ENCODE assay signal across 11 mouse cellular contexts in the genomic region with DNA sequence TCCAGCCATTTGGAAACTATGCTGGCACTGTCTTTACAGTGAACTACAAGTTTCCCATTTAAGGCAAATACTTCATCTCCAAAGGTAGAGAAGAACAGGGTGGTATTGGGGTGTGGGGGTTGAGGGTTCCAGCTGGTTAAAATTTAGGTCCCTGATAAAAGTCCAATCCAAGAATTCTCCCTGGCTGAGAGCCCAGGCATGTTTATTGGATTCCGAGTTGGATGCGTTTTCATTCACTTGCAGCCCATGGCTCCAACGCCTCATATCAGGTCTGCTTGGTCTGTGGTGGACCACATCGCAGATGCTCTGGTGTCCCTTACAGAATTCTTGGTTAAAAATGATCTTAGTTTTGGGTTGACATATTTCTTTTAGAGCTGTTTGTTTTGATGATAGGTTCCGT. TPM values are rescaled to one million over a fixed set of nuclear protein-coding genes. Genes with fewer than 3 reads are reported as not detected.
A peak's percentile ranks its signal among the peaks of the same experiment; 100 is the strongest.
DNase-seq lines count a peak whose midpoint lies in the region; ATAC-seq lines count a peak whose summit lies in the region.
"Had no signal": no experiment of that assay in that cellular context is flagged by ENCODE, and none has a peak within 500 bp of the region (broad histone marks: within the 10 kb centered on the region; RNA-seq: fewer than 3 reads in every experiment).

No protein-coding gene starts in this region.

- no peaks in the 10 kb centered on the region for H3K27me3 ChIP-seq in embryonic facial prominence, embryonic 14.5 days (replicated peaks; ENCODE audit: control insufficient read depth, insufficient read depth, low read length)
- peaks cover 28% of the 10 kb centered on the region for H3K27me3 ChIP-seq in forebrain, embryonic 13.5 days

- 37% methylated on average over 5 of the region's 5 CpGs for WGBS in embryonic facial prominence, embryonic 14.5 days
- WGBS in forebrain, embryonic 13.5 days, result 65% methylated on average over 5 of the region's 5 CpGs

- H3K27ac ChIP-seq in embryonic facial prominence, embryonic 14.5 days (replicated peaks; ENCODE audit: low read depth, low read length), result peak overlapping the region; percentile 65; the same call in 1 of the 2 replicates
- no peak overlapping the region for H3K27ac ChIP-seq in forebrain, embryonic 13.5 days
- H3K27ac ChIP-seq: neural tube, embryonic 15.5 days had no signal

- H3K4me1 ChIP-seq in embryonic facial prominence, embryonic 14.5 days (ENCODE audit: control insufficient read depth, insufficient read depth, low read length), result peaks cover 63% of the 10 kb centered on the region
- H3K4me1 ChIP-seq in forebrain, embryonic 13.5 days, result peaks cover 34% of the 10 kb centered on the region

- no peak overlapping the region for H3K4me3 ChIP-seq in embryonic facial prominence, embryonic 14.5 days (ENCODE audit: low read depth, low read length)
- H3K4me3 ChIP-seq in forebrain, embryonic 13.5 days, result no peak overlapping the region
- H3K4me3 ChIP-seq: neural tube, embryonic 15.5 days had no signal

- ATAC-seq in embryonic facial prominence, embryonic 14.5 days (ENCODE audit: low read depth), result no peak
- ATAC-seq in forebrain, embryonic 13.5 days, result no peak

- H3K36me3 ChIP-seq in embryonic facial prominence, embryonic 14.5 days (ENCODE audit: control insufficient read depth, insufficient read depth, low read length), result no peaks in the 10 kb centered on the region
- no peaks in the 10 kb centered on the region for H3K36me3 ChIP-seq in forebrain, embryonic 13.5 days (ENCODE audit: poor library complexity, severe bottlenecking)
- H3K36me3 ChIP-seq: G1E; neural tube, embryonic 15.5 days had no signal

- H3K9me3 ChIP-seq in embryonic facial prominence, embryonic 14.5 days (ENCODE audit: control insufficient read depth, low read length), result no peaks in the 10 kb centered on the region
- H3K9me3 ChIP-seq in forebrain, embryonic 13.5 days (replicated peaks), result no peaks in the 10 kb centered on the region
- H3K9me3 ChIP-seq: G1E; neural tube, embryonic 15.5 days had no signal

- no peak overlapping the region for H3K9ac ChIP-seq in embryonic facial prominence, embryonic 14.5 days (ENCODE audit: low read depth, low read length)
- H3K9ac ChIP-seq in forebrain, embryonic 13.5 days, result no peak overlapping the region
- H3K9ac ChIP-seq: neural tube, embryonic 15.5 days had no signal

- H3K4me2 ChIP-seq in embryonic facial prominence, embryonic 14.5 days (ENCODE audit: low read depth, low read length), result 0 out of 2 replicates have a peak overlapping the region, but pooled peaks have one; percentile 5
- H3K4me2 ChIP-seq in forebrain, embryonic 13.5 days, result no peak overlapping the region
- H3K4me2 ChIP-seq: neural tube, embryonic 15.5 days had no signal

- peak; percentile 55 for DNase-seq in kidney, adult 11 months
- DNase-seq in kidney, postnatal 4 days, result no peak
- DNase-seq in NIH3T3 (ENCODE audit: low read depth), result peak; percentile 46
- DNase-seq in embryonic facial prominence, embryonic 14.5 days (ENCODE audit: low spot score), result peak; percentile 73
- peak; percentile 67 to 70 for DNase-seq in kidney, postnatal 36 days
- no peak for DNase-seq in cerebellum, postnatal 14 days
- DNase-seq: cerebellum, postnatal 25 days; right cerebral cortex, postnatal 4 days had no signal

RNA-seq across cellular contexts. Expression of gene Il17rd, which starts 4.7 kb away (rescaled TPM):
- 4.9 and 5.7 TPM in 2 replicates for polyA plus RNA-seq in embryonic facial prominence, embryonic 14.5 days (2014; fragmentation: Nextera tagmentation; extraction: Ambion mirVana)
- polyA plus RNA-seq in forebrain, embryonic 13.5 days (2015; fragmentation: Nextera tagmentation; extraction: Ambion mirVana), result 1.9 and 2.3 TPM in 2 replicates
- polyA plus RNA-seq: G1E had no signal

RNA-seq across cellular contexts. Expression of gene Hesx1, which starts 49.2 kb away (rescaled TPM):
- polyA plus RNA-seq in embryonic facial prominence, embryonic 14.5 days (2014; fragmentation: Nextera tagmentation; extraction: Ambion mirVana), result 0.19 TPM in 1 of 2 replicates, not detected in the other
- polyA plus RNA-seq in forebrain, embryonic 13.5 days (2015; fragmentation: Nextera tagmentation; extraction: Ambion mirVana), result not detected in 2 replicates
- polyA plus RNA-seq: G1E had no signal

Comparison
In these comparisons a context has a peak if more than half of its experiments do, and no peak if none do; other contexts are left out.
1. DNase-seq: peak in kidney, adult 11 months (single experiment), NIH3T3 (single experiment), embryonic facial prominence, embryonic 14.5 days (single experiment) and kidney, postnatal 36 days (2 of 2); none in kidney, postnatal 4 days (0 of 2) and cerebellum, postnatal 14 days (0 of 2).